Mouse (Mus musculus) megakaryocyte-erythroid progenitor cell, adult 5-6 weeks (primary cell): ENCODE results near the gene Klhl6. TPM values are rescaled to one million over a fixed set of nuclear protein-coding genes. Genes with fewer than 3 reads are reported as not detected.
"Not testable (repeated sequence)": the region's sequence is repeated elsewhere in the genome, so short reads cannot be mapped to it uniquely, and the experiment has no call there.

Source experiments
- ATAC-seq: replicated peaks from 2 replicates; pipeline ENCODE4 v1.8.0; 2016; ENCODE audit warnings: mild to moderate bottlenecking, inconsistent platforms; ENCODE audit not compliant: severe bottlenecking, poor library complexity, low FRiP score, low TSS enrichment
- total RNA-seq, 2 experiments: library from RNA; stranded (forward) in 1 of 2; stranded (reverse) in 1 of 2; fragments of 200-1000, 215-1000 nt in 1 of 2; fragments of >200 nt in 1 of 2; fragmentation: Nextera tagmentation in 1 of 2; gene quantifications; 2 replicates each; pipeline ENCODE4 v1.2.3; 2014 to 2017

The Klhl6 gene
- total RNA-seq (2014; fragmentation: Nextera tagmentation): 32.8 and 39.5 TPM in 2 replicates
- 37.8 and 79.6 TPM in 2 replicates for total RNA-seq (2017)

DNA sequence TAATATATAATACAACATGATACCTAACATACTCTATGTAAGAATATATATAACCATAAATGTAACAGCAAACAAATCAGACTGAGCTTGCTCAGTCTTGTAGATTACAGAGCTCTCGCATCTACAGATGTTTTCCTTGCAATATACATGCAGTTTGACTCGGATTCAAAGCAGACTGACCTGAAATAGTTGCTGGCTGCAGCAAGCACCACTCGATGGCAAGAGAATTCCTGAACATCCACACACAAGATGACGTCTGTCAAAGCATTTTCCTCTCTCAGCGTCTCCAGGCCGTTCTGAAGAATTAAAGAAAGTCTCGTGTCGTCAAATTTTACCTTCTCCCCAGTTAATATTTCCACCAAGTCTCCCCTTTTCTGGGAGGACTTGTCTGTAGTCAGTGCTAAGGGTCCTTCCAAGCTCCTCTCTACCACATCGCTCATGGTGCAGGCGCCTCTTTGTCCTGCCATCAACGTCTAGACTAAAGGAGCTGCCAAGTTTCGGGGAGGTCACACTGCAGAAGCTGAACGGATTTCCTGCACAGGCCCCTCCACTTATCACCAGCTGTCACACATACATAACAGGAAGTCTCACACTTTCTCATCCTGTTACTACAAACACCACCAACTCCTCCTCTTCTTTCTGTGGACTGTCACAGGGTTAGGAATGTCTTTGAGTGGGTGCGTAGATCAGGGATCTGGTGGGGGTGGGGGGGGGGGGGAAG, at the start of gene Klhl6:
TSS of gene Klhl6 (minus strand) at position 501 of the 721 bp plus-strand sequence.
- ATAC-seq: peak; percentile 86

DNA sequence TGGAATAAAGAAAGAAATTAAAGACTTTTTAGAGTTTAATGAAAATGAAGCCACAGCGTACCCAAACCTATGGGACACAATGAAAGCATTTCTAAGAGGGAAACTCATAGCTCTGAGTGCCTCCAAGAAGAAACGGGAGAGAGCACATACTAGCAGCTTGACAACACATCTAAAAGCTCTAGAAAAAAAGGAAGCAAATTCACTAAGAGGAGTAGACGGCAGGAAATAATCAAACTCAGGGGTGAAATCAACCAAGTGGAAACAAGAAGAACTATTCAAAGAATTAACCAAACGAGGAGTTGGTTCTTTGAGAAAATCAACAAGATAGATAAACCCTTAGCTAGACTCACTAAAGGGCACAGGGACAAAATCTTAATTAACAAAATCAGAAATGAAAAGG, 44.4 kb upstream of the Klhl6 start:
- not testable (repeated sequence) for ATAC-seq

- no peak for ATAC-seq
Observed at GRCm38 (mm10) chr16:20022821-20023220, 40.0 kb upstream of the Klhl6 start.

DNA sequence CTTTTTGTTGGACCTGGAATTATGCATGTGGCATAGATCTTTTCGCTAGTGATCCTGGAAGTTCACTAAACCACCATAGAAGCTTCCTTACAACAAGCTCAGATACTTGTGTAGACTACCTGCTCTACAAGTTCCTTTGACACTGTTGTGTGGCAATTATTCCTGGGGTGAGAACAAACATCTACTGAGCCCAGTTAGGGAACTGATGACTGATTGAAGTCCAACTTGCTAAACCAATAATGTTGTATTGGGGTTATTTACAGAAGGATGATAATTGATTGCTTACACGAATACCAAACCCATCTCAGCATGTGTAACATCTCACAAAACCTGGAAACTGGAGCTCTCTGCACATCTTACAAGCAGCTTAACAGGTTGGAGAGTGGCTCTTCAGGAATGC, 39.0 kb upstream of the Klhl6 start:
- ATAC-seq: no peak

DNA sequence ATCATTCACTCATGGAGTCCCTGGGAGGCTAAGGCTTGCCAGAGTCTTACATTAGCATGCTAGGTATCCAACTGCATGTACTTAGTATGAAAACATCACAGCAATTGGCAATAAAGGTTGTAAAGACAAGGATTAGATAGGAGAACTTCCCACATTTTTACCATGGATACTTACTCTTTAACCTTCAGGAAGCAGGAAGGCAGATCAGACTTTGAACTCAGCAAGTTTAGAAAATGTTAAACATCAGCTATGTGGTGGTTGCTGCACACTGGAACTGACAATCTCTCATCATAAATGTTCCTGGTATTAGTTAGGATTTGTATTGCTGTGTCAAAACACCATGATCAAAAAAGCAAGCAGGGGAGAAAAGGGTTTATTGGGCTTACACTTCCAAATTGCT, 29.8 kb upstream of the Klhl6 start:
- ATAC-seq: no peak

DNA sequence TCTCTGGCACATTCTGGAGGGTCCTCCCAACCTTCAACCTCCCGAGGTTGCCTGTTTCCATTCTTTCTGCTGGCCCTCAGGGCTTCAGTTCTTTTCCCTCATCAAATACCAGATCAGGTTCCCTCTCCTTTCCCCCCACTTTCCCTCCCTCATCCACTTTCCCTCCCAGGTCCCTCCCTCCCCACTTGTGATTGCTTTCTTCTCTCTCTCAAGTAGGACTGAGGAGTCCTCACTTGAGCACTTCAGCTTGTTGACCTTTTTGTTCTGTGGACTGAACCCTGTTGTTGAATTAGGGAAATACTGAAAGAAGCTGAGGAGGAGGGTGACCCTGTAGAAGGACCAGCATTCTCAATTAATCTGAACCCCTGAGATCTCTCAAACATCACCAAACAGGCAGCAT, 23.2 kb upstream of the Klhl6 start:
- ATAC-seq: no peak

DNA sequence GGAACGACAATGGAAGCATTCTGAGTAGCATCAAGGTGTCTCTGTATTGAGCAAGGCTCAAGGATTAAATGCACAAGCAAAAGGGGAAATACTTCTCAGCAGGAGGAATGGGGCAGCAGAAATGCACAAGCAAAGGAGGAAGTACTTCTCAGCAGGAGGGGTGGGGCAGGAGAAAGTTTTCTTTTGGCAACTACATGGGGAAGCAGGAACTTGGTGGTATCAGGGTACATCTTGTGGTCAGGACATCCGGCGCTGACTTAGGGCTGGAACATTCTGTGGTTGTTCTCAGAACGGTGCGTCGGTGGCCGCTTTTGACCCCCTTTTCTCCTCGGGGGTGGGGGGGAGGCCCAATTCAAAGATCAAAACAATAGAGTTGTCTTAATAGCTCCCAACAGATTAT, 17.4 kb upstream of the Klhl6 start:
- not testable (repeated sequence) for ATAC-seq

GRCm38 (mm10) chr16:19997616-19998015, 14.8 kb upstream of the Klhl6 start:
- ATAC-seq: no peak

DNA sequence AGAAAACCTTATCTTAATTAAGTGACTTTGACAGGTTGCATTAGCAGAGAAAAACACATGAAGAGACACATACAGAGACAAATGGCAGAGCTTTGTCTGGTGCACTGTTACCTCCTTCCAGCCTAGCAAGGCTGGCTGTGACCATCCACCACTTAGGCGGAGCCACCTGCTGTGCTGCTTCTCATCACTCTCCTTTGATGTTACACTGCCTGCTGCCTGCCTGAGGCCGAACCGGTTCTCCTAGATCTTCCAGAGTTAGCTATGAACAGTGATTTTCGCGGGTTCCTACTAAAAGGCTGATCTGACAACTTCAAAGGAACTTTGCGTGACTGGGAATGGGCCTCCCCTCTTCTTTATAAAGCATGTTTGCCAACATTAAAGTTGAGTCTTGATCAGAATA, 14.1 kb upstream of the Klhl6 start:
- not testable (repeated sequence) for ATAC-seq

GRCm38 (mm10) chr16:19995818-19996217, 13.0 kb upstream of the Klhl6 start:
- no peak for ATAC-seq

- peak; percentile 77 for ATAC-seq
Observed at GRCm38 (mm10) chr16:19993278-19993677, 10.4 kb upstream of the Klhl6 start.

- no peak for ATAC-seq
Observed at GRCm38 (mm10) chr16:19990536-19990935, 7.7 kb upstream of the Klhl6 start.

DNA sequence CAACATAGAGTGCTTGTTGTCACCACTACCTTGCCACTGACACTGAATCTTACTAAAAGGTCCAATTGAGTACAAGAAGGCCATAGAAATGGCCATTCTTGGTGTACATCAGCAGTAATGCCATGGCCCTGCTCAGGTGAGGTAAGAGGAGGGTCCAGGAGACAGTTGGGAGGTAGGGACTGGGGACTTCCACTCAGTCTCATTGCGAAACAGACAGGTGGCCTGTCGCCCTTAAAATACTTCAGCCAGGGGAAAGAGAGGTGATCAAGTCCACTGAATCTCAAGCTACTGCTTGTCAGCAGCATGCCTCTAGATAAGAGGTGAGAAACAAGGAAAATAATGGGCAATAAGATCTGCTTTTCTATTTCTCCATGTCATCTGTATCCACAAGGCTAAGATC, 4.8 kb upstream of the Klhl6 start:
- ATAC-seq: no peak

DNA sequence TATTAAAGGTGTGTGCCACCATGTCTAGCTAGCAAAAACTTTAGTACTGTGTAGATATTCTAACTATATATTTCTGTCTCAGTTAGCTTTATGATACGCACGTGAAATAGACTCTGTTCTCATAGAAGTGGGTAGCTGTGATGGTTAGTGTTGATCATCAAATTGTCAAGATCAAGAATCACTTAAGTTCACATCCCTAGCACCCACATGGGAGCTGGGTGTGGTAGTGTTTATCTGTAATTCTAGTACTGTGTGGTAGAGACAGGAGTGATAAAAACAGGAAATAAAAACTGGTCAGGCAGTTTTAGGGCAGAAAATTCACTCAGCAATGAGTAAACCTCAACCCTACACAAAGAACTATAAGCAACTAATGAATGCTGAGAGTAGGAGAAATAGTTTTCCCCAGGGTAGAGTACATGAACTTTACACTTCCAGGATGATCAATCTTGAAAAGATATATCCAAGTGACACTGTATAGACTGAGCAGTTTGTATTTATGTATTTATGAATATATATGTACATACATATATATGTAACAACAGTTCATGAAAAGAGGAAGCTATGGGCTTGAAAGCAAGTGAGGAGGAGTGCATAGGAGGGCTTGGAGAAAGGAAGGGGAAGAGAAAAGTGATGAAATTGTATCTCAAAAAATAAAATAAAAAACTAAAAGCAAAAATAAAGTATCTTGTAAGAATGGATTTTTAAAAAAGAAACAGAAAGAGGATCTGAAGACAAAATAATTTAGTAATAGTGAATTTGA, 2.2 kb upstream of the Klhl6 start:
- ATAC-seq: no peak

GRCm38 (mm10) chr16:19983559-19983958, 722 bp upstream of the Klhl6 start:
- no peak for ATAC-seq

DNA sequence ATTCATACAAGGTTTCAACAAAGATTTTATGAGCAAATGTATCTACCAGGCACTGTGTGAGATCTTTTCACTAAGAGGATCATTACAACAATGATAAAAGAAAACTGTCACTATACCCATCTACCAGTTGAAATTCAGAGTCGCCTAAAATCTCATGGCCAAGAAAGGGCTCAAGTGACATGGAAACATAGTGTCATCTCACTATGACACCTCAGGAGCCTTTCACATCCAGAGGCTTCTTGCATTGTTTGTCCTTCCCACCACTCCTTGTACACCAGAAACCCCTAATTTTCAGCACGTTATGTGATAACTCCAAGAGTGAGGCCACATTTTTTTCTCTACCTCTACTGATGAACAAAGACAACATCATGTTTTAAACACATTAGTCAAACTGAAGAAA, 1.2 kb downstream of the Klhl6 start:
- no peak for ATAC-seq

GRCm38 (mm10) chr16:19981006-19981405, 1.8 kb downstream of the Klhl6 start:
- no peak for ATAC-seq

GRCm38 (mm10) chr16:19979755-19980154, 3.1 kb downstream of the Klhl6 start:
- no peak for ATAC-seq

DNA sequence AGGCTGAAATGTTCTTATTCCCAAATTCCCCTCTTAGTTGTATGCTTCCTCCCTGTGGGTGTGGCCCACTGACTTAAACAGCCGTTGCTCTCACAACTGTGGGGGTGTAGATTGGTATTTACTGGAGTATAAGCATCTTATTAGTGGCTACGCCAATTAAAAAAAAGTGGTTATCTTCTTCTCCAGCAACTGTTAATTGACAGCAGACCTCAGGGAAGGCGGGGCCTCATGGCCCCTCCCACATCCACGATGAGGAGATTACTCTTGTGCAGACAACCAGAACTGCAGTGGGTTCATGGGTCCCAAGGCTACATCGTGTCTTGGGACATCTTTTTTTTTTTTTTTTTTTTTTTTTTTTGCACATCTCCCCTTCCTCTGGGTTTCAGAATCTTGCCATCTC, 5.6 kb downstream of the Klhl6 start:
- peak; percentile 75 for ATAC-seq

- 0 out of 2 replicates have a peak, but pooled peaks have one; percentile 8 for ATAC-seq
Observed at GRCm38 (mm10) chr16:19976825-19977224, 6.0 kb downstream of the Klhl6 start.

GRCm38 (mm10) chr16:19975432-19975831, 7.4 kb downstream of the Klhl6 start:
- ATAC-seq: no peak
